Mouse (Mus musculus) gastrocnemius, adult 2 months (tissue): ENCODE results near the gene A830031A19Rik. TPM values are rescaled to one million over a fixed set of nuclear protein-coding genes. Genes with fewer than 3 reads are reported as not detected.

Source experiments
- DNase-seq: peaks from one replicate; pipeline ENCODE4 v3.0.0; 2022
- H3K27ac ChIP-seq: fragments of 200-600 bp; 2 replicates; pipeline ENCODE4 v1.8.1; 2022; ENCODE audit warnings: mild to moderate bottlenecking
- H3K4me3 ChIP-seq: fragments of 200-600 bp; 2 replicates; pipeline ENCODE4 v1.8.1; 2022; ENCODE audit warnings: mild to moderate bottlenecking, moderate library complexity
- CTCF ChIP-seq: fragments of 200-600 bp; IDR thresholded peaks from 2 replicates; pipeline ENCODE4 v1.8.1; 2022; ENCODE audit warnings: antibody characterized with exemption, mild to moderate bottlenecking, moderate library complexity
- intact Hi-C: fragments of 180-260 bp; cut with DNase I; formaldehyde crosslinking; loops from one replicate; pipeline ENCODE4 v1.15.1; 2025
- total RNA-seq, 2 experiments: library from RNA; stranded (reverse); gene quantifications; 2 replicates each; pipeline ENCODE4 v1.2.3; 2021

The A830031A19Rik gene
- total RNA-seq, 2 experiments from 2014 or later, result not detected

DNA sequence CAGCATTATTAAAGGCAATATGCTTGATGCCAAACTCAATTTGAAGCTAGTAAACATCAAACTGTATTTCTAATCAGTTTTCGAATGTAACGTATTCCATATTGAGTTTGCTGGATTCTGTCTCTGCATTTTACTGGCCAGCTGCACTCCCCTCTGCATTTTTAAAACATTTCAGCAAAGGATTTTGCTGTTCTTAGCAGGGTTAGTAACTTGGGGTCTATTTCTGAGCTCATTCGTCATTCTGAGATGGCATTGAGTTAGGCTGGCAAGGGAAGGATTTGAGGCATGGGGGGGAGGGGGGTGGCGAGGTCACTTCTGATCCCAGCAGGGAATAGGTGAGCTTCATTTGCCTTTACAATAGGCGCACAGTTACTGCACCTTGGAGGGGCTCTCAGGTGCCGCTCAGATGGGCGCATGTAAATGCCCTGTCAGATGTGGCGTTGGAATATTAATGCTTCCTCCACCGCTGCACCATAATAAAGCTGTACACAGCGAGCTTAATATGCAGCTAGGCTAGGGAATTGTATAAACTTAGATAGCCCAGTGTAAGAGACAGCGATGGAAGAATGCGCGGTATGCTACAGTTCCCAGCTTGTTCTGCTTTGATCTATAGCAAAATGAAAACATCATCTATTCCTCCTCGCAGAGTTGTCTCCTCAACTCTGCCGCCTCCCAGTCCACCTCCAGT, 16.7 kb upstream of the A830031A19Rik start:
- TF ChIP-seq CTCF, result no peak
- intact Hi-C loops, result no loop called here
- DNase-seq, result no peak
- no peak overlapping the region for H3K4me3 ChIP-seq
- H3K27ac ChIP-seq, result no peak overlapping the region

- intact Hi-C loops, result no loop called here
- H3K4me3 ChIP-seq, result no peak overlapping the region
- H3K27ac ChIP-seq, result no peak overlapping the region
- no peak for TF ChIP-seq CTCF
- no peak for DNase-seq
Observed at GRCm38 (mm10) chr11:24090443-24090842, 15.6 kb upstream of the A830031A19Rik start.

DNA sequence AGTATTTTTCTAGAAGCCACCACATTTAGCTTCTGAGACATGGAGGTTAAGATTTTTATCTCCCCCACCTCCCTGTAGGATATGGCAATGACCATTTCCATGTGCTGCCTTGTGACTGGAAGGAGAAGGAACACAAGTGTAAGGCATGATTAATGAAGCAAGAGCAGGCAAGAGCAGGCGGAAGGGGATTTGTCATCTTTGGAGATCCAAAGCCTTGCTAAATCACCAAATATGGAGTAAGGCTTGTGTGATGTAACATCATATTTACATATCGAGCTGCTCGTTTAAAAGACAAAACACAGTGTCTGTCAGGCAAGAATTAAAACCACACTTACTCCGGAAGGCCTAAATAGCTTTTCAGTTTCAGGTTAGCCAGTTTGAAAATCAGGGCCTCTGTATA, 12.2 kb upstream of the A830031A19Rik start:
- H3K4me3 ChIP-seq, result no peak overlapping the region
- no peak for TF ChIP-seq CTCF
- intact Hi-C loops, result loop anchor here (10.0 kb wide), 1 partner anchor 1218 kb away; no protein-coding TSS in a partner anchor
- no peak for DNase-seq
- no peak overlapping the region for H3K27ac ChIP-seq

DNA sequence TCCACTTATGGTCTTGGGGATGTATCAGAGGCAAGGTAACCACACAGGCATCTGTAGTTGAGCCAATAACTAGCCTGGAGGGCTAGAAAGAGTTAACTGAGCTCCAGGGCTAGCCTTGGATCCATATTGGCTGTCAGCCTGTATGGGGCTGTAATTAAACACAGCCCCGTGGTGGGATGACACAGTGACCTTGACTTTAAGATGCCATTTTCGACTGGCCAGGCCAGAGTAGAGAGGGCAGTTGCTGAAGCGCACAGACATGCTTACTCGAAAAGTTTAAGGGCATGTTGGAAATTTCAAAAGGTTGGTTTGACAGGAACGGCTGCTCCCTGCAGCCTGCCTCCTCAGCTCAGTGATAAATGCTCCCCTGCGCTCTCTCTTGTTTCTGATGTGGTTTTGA, 11.1 kb upstream of the A830031A19Rik start:
- no peak overlapping the region for H3K4me3 ChIP-seq
- no peak for DNase-seq
- no peak for TF ChIP-seq CTCF
- no peak overlapping the region for H3K27ac ChIP-seq
- intact Hi-C loops, result loop anchor here (10.0 kb wide), 1 partner anchor 1219 kb away; no protein-coding TSS in a partner anchor

DNA sequence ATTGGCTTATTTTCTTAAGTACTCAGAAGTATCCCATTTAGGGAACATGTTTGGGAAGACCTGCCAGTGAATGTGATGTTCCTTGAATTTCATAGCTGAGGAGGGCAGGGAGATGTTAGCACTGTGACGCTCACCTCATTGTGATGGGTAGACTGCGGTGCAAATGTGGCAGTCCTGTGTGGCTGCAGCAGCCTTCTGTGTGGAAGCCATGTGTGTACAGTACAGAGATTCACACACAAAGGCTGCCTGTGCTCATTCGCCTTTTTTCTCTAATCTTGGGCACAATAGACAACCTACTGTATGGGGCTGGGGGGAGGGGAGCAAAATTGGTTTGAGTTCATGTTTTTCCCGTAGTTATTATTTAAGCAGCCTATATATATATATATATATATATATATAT, 9.7 kb upstream of the A830031A19Rik start:
- no peak overlapping the region for H3K27ac ChIP-seq
- H3K4me3 ChIP-seq, result no peak overlapping the region
- intact Hi-C loops, result loop anchor here (10.0 kb wide), 1 partner anchor 1220 kb away; no protein-coding TSS in a partner anchor
- DNase-seq, result no peak
- no peak for TF ChIP-seq CTCF

- H3K4me3 ChIP-seq, result no peak overlapping the region
- no peak for TF ChIP-seq CTCF
- no peak for DNase-seq
- H3K27ac ChIP-seq, result no peak overlapping the region
- intact Hi-C loops, result loop anchor here (10.0 kb wide), 1 partner anchor 1221 kb away; no protein-coding TSS in a partner anchor
Observed at GRCm38 (mm10) chr11:24084077-24084476, 9.2 kb upstream of the A830031A19Rik start.

GRCm38 (mm10) chr11:24083423-24083822, 8.6 kb upstream of the A830031A19Rik start:
- DNase-seq, result no peak
- TF ChIP-seq CTCF, result no peak
- no peak overlapping the region for H3K27ac ChIP-seq
- H3K4me3 ChIP-seq, result no peak overlapping the region
- intact Hi-C loops, result loop anchor here (10.0 kb wide), 1 partner anchor 1221 kb away; no protein-coding TSS in a partner anchor

DNA sequence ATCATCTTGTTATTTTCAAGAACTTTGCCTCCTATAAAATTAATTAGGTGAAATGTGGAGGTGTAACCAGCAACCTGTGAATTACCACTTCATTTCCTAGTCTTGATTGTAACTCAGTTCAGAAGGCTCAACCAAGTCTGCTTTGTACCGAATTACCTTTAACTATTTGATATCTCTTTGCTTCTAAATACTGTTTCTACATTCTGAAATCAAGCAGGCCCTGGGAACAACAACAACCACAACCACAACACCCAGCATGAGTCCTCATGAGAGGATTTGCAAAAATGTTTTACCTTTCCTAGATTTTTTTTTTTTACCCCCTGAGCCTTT, 8.2 kb upstream of the A830031A19Rik start:
- DNase-seq, result no peak
- TF ChIP-seq CTCF, result no peak
- Histone ChIP-seq H3K4me3 (no peak overlapping the region), H3K27ac (no peak overlapping the region)
- intact Hi-C loops, result loop anchor here (10.0 kb wide), 1 partner anchor 1222 kb away; no protein-coding TSS in a partner anchor

- H3K27ac ChIP-seq, result no peak overlapping the region
- DNase-seq, result no peak
- no peak overlapping the region for H3K4me3 ChIP-seq
- intact Hi-C loops, result loop anchor here (10.0 kb wide), 1 partner anchor 1222 kb away; no protein-coding TSS in a partner anchor
- TF ChIP-seq CTCF, result no peak
Observed at GRCm38 (mm10) chr11:24082385-24083075, 7.7 kb upstream of the A830031A19Rik start.

- Histone ChIP-seq H3K4me3 (peak overlapping the region; percentile 73), H3K27ac (no peak overlapping the region)
- TF ChIP-seq CTCF, result no peak
- intact Hi-C loops, result loop anchor here (10.0 kb wide), 1 partner anchor 1223 kb away; no protein-coding TSS in a partner anchor
- DNase-seq, result no peak
Observed at GRCm38 (mm10) chr11:24081687-24082384, 7.0 kb upstream of the A830031A19Rik start.

DNA sequence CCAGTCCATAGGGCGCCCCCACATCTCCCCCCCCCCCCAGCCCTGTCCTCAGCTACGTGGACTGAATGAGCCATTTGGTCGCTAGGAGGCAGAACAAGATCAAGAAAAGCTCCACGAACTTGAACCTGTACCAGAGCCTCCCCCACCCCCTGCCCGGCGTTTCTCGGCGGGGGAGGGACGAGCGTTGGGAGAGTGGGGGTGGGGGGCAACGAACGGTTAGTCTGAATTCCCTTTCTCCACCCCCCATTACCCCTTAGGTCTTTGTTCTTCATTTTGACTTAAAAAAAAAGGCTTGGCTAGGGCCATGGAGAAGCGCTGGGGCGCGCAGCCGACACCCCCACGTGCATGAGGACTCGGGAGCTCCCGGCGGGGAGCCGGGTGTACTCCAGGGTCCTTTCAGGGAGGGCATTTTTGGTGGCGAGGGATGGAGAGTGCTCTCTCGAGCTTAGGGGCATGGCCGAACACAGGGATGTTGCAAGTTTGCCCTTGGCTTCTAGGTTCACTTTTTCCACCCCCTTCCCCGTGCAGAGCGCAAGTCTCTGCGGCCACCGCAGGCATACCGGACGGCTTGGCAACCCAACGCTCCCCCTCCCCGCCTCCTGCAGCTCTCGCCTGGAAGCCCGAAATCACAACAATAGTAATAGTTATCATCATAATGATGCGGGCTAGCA, 6.3 kb upstream of the A830031A19Rik start:
- peak; percentile 42 for TF ChIP-seq CTCF
- Histone ChIP-seq H3K4me3 (peak overlapping the region; percentile 73), H3K27ac (no peak overlapping the region)
- intact Hi-C loops, result loop anchor here (10.0 kb wide), 1 partner anchor 1224 kb away; no protein-coding TSS in a partner anchor
- no peak for DNase-seq

DNA sequence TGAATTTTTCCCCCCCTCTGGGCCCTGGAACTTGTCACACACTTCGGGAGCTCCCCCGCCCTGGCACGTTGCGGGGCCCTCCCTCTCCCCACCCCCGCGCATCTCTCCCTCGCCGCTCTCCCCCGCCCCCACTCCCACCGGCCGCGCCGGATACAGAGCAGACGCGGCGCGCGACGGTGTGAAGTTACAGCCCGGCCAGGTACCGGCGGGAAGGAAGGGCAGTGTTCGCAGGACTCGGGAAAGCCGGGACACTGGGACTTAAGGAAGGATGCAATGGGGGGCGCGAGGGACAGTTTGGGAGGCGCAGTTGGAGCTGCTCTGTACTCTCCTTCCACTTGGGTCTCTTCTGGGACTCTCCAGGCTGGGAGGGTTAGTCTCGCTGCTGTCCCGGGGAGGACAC, 5.7 kb upstream of the A830031A19Rik start:
- no peak overlapping the region for H3K27ac ChIP-seq
- peak overlapping the region; percentile 73 for H3K4me3 ChIP-seq
- TF ChIP-seq CTCF, result no peak
- intact Hi-C loops, result loop anchor here (10.0 kb wide), 1 partner anchor 1224 kb away; no protein-coding TSS in a partner anchor
- no peak for DNase-seq
